Mouse (Mus musculus): ENCODE measurements around the gene Zfp503. TPM values are rescaled to one million over a fixed set of nuclear protein-coding genes. Genes with fewer than 3 reads are reported as not detected.

The Zfp503 gene
- polyA plus RNA-seq, 1 experiment: 5.4 TPM

GRCm38 (mm10) chr14:21984757-21985425 lies 4.5 kb downstream of the Zfp503 start:
- TF ChIP-seq POLR2AphosphoS2 (IDR thresholded peaks at IDR 0.05; ENCODE audit: insufficient read length, low read depth) (peak; percentile 9), TCF12 (IDR thresholded peaks at IDR 0.05; ENCODE audit: insufficient read depth, poor library complexity, severe bottlenecking) (no peak)
- Histone ChIP-seq H3K79me2 (ENCODE audit: control insufficient read depth, insufficient read depth) (peaks cover 8% of the 10 kb centered on the region), H3K27me3 (ENCODE audit: control insufficient read depth, insufficient read depth, insufficient read length) (no peaks in the 10 kb centered on the region), H3K4me2 (ENCODE audit: low read depth) (no peak overlapping the region), H3K4me3 (no peak overlapping the region), H3ac (ENCODE audit: control insufficient read depth, insufficient read length) (no peak overlapping the region), H3K36me3 (ENCODE audit: control insufficient read depth, insufficient read depth) (no peaks in the 10 kb centered on the region)

GRCm38 (mm10) chr14:21983950-21984730 lies 5.3 kb downstream of the Zfp503 start:
- H3K27me3 ChIP-seq (ENCODE audit: control insufficient read depth, insufficient read depth, insufficient read length): no peaks in the 10 kb centered on the region
- H3K79me2 ChIP-seq (ENCODE audit: control insufficient read depth, insufficient read depth): peaks cover 8% of the 10 kb centered on the region
- TF ChIP-seq SRF (IDR thresholded peaks at IDR 0.05; ENCODE audit: control insufficient read depth, insufficient read length, low read depth): no peak
- no peak for TF ChIP-seq TCF3 (IDR thresholded peaks at IDR 0.05; ENCODE audit: insufficient read length, low read depth)
- TF ChIP-seq CEBPB (IDR thresholded peaks at IDR 0.05; ENCODE audit: insufficient read depth, poor library complexity, severe bottlenecking): no peak
- TF ChIP-seq MYOG (IDR thresholded peaks at IDR 0.05; ENCODE audit: control insufficient read depth in 1 of 3, insufficient read depth in 1 of 3, insufficient read length in 2 of 3, low read depth in 2 of 3): no peak
- no peak for TF ChIP-seq REST (IDR thresholded peaks at IDR 0.05; ENCODE audit: insufficient read depth, insufficient read length)
- TF ChIP-seq POLR2AphosphoS2 (IDR thresholded peaks at IDR 0.05; ENCODE audit: insufficient read length, low read depth): no peak
- no peak for TF ChIP-seq MAX (IDR thresholded peaks at IDR 0.05; ENCODE audit: low read depth)
- no peak for TF ChIP-seq POLR2A (IDR thresholded peaks at IDR 0.05; ENCODE audit: insufficient read length, low read depth)
- no peak for TF ChIP-seq TCF12 (IDR thresholded peaks at IDR 0.05; ENCODE audit: insufficient read depth, poor library complexity, severe bottlenecking)
- no peak for TF ChIP-seq MYOD1 (IDR thresholded peaks at IDR 0.05; ENCODE audit: control insufficient read depth in 1 of 3, insufficient read length in 2 of 3, low read depth in 2 of 3)
- no peak overlapping the region for H3K4me3 ChIP-seq
- no peak overlapping the region for H3K4me2 ChIP-seq (ENCODE audit: low read depth)
- H3K36me3 ChIP-seq (ENCODE audit: control insufficient read depth, insufficient read depth): no peaks in the 10 kb centered on the region
- H3ac ChIP-seq (ENCODE audit: control insufficient read depth, insufficient read length): no peak overlapping the region

DNA sequence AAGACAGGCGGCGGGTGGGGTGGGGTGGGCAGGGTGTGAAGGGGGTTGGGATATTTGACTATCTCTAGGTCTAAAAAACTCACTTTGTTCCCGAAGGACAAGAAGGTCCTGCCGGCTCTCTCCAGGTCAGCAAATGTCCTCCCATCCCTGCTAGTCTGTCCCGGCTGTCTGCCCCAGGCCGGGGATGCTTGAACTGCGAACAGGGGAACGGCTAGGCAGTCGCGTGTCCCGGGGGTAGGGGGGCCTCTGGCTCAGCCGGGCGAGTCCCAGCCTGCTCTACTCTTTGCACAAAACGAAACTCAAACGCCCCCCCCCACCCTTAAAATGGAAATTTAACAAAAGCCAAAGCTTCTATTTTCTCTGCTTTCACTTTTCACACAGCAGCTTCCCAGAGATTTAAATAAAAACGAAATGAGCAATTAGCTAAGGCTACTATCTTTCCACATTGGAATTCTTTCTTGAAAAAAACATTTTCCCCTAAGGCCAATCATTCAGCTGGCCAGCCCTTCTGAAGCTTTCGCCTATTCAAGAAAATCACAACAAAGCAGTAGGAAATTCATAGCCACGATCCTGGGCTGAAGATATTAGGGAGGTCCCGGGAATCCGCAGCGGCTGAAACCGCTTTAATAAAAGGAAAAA lies 6.0 kb downstream of the Zfp503 start:
- H3ac ChIP-seq (ENCODE audit: control insufficient read depth, insufficient read length): no peak overlapping the region
- no peaks in the 10 kb centered on the region for H3K27me3 ChIP-seq (ENCODE audit: control insufficient read depth, insufficient read depth, insufficient read length)
- no peak overlapping the region for H3K4me2 ChIP-seq (ENCODE audit: low read depth)
- no peaks in the 10 kb centered on the region for H3K36me3 ChIP-seq (ENCODE audit: control insufficient read depth, insufficient read depth)
- H3K4me3 ChIP-seq: no peak overlapping the region
- TF ChIP-seq TCF3 (IDR thresholded peaks at IDR 0.05; ENCODE audit: insufficient read length, low read depth) (no peak), TCF12 (IDR thresholded peaks at IDR 0.05; ENCODE audit: insufficient read depth, poor library complexity, severe bottlenecking) (no peak), MAX (IDR thresholded peaks at IDR 0.05; ENCODE audit: low read depth) (no peak)
- peaks cover 8% of the 10 kb centered on the region for H3K79me2 ChIP-seq (ENCODE audit: control insufficient read depth, insufficient read depth)

- no peak for TF ChIP-seq MYOG (IDR thresholded peaks at IDR 0.05; ENCODE audit: control insufficient read depth in 1 of 3, insufficient read depth in 1 of 3, insufficient read length in 2 of 3, low read depth in 2 of 3)
- TF ChIP-seq REST (IDR thresholded peaks at IDR 0.05; ENCODE audit: insufficient read depth, insufficient read length): no peak
- no peak overlapping the region for H3K4me3 ChIP-seq
These were observed 6.7 kb downstream of the Zfp503 start for GRCm38 (mm10) chr14:21982592-21983310.

GRCm38 (mm10) chr14:21982096-21982591 lies 7.3 kb downstream of the Zfp503 start:
- TF ChIP-seq TCF3 (IDR thresholded peaks at IDR 0.05; ENCODE audit: insufficient read length, low read depth) (no peak), REST (IDR thresholded peaks at IDR 0.05; ENCODE audit: insufficient read depth, insufficient read length) (no peak), TCF12 (IDR thresholded peaks at IDR 0.05; ENCODE audit: insufficient read depth, poor library complexity, severe bottlenecking) (no peak), USF1 (IDR thresholded peaks at IDR 0.05; ENCODE audit: low read depth) (no peak), SRF (IDR thresholded peaks at IDR 0.05; ENCODE audit: control insufficient read depth, insufficient read length, low read depth) (no peak), CEBPB (IDR thresholded peaks at IDR 0.05; ENCODE audit: insufficient read depth, poor library complexity, severe bottlenecking) (no peak), POLR2AphosphoS2 (IDR thresholded peaks at IDR 0.05; ENCODE audit: insufficient read length, low read depth) (no peak), E2F4 (IDR thresholded peaks at IDR 0.05; ENCODE audit: insufficient read depth) (no peak)
- Histone ChIP-seq H3K27me3 (ENCODE audit: control insufficient read depth, insufficient read depth, insufficient read length) (no peaks in the 10 kb centered on the region), H3K36me3 (ENCODE audit: control insufficient read depth, insufficient read depth) (no peaks in the 10 kb centered on the region), H3K79me2 (ENCODE audit: control insufficient read depth, insufficient read depth) (peaks cover 8% of the 10 kb centered on the region), H3K4me2 (ENCODE audit: low read depth) (no peak overlapping the region), H3K4me3 (no peak overlapping the region), H3ac (ENCODE audit: control insufficient read depth, insufficient read length) (no peak overlapping the region)

More at GRCm38 (mm10) chr14:21982592-21983310, 6.7 kb downstream of the Zfp503 start:
- no peak overlapping the region for H3ac ChIP-seq (ENCODE audit: control insufficient read depth, insufficient read length)
- no peaks in the 10 kb centered on the region for H3K27me3 ChIP-seq (ENCODE audit: control insufficient read depth, insufficient read depth, insufficient read length)
- no peaks in the 10 kb centered on the region for H3K36me3 ChIP-seq (ENCODE audit: control insufficient read depth, insufficient read depth)
- peaks cover 8% of the 10 kb centered on the region for H3K79me2 ChIP-seq (ENCODE audit: control insufficient read depth, insufficient read depth)
- H3K4me2 ChIP-seq (ENCODE audit: low read depth): no peak overlapping the region
